Mouse (Mus musculus): ENCODE results near the gene Trex1.

GRCm38 (mm10) chr9:109096856-109097255 lies 37.3 kb upstream of the Trex1 start:
- no peak for TF ChIP-seq GATA1 (IDR thresholded peaks at IDR 0.05; ENCODE audit: borderline replicate concordance, low read length)
- TF ChIP-seq FLI1 (IDR thresholded peaks at IDR 0.05; ENCODE audit: low read length): no peak
